Mouse (Mus musculus) liver, adult 2 months (tissue): ENCODE results near the gene Phldb1.

ENCODE experiments used
- CTCF ChIP-seq: fragments of 200-500 bp; IDR thresholded peaks from 2 replicates; pipeline ENCODE4 v1.5.1; 2011; ENCODE audit warnings: low read depth, low read length, control low read depth
- POLR2A ChIP-seq: fragments of 200-500 bp; IDR thresholded peaks from 2 replicates; pipeline ENCODE4 v1.6.1; 2011; ENCODE audit warnings: low read length, control low read depth; ENCODE audit not compliant: insufficient read depth; ENCODE audit errors: extremely low read depth

DNA sequence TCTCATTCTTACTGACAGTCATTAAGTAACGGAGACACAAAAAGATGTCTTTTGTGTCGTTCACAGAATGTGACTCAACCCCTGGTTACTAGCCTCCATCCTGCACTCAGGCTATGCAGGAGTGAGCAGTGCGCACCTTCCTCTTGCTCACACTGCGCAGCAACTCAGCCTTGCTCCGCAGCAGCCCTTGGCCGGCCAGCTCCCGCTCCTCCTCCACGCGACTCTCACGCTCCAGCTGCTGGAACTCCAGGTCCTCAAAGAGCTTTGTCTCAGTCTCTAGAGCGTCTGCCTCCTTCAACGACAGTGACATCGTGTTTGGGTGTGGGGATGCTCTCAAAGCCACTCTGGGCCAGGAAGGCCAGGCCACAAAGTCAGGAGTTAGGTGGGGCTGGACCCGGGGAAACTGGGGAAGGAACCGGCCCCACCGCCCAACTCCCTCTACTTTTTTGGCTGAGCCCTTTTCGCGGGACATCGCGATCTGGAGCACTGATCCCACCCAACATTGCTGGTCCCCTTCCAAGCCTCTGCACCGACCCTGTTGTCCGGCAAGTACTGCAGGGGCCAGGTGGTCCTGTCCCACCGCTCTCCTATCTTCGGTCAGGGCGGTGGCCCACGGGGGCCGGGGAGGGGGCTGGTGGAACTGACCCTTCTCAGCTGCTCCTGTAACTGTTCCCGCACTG, 27.1 kb downstream of the Phldb1 start:
- no peak for TF ChIP-seq CTCF
- no peak for TF ChIP-seq POLR2A
